Mouse (Mus musculus) adrenal gland, postnatal 4 days (tissue): ENCODE results near the gene Hdhd3. TPM values are rescaled to one million over a fixed set of nuclear protein-coding genes. Genes with fewer than 3 reads are reported as not detected.
"Not testable (repeated sequence)": the region's sequence is repeated elsewhere in the genome, so short reads cannot be mapped to it uniquely, and the experiment has no call there.

ENCODE experiments used
- DNase-seq, 2 experiments: peaks; one replicate each; pipeline ENCODE4 v3.0.0; 2021 to 2022; ENCODE audit warnings: low spot score in 2 of 2, mixed read lengths in 2 of 2
- total RNA-seq, 2 experiments: library from RNA; stranded (reverse); gene quantifications; 2 replicates each; pipeline ENCODE4 v1.2.3; 2021

The Hdhd3 gene
- total RNA-seq, 2 experiments from 2014 or later = 14.3 to 14.7 TPM

DNA sequence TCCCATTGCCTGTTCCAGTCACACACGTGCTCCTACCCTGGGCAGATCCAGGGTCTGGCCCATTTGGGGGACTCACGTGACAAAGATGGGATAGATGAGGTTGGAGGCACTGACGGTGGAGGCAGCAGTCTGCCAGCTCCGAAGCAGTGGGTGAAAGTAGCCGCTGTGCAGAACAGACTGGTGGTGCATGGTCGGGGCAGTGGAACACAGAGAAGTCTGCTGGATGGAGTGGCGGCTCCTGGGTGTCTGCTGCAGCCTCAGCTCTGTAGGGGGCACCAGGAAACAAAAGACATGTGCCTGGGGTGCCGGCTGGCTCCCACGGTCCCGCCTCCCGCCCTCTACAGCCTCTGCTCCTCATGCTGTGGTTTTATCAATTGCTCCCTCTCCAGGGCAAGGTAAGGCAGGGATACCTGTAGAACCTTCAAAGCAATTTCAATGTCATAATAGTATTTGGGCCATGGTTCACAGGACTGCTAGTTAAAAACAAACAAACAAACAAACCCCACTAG is 10.8 kb upstream of the Hdhd3 start:
- no peak for DNase-seq

DNA sequence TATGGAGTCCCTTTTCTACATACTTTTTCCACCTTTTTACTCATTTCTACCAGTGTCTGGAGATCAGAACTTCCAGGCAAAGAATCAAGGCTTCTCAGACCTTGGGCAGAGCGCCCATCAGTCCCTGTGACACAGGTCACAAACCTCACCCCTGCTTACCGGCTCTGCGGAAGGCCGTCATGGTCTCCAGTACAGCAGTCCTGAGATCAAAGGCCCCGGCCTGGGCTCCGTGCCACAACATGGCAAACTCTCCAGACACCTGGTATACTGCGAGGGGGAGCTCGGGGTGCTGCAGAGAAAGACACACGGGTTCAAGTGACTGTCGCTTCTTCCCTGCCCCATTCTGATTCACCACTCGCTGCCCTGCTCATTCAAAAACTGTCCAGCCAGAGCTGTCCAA is 6.7 kb upstream of the Hdhd3 start:
- DNase-seq = peak in 1 of 2 experiments; percentile 56

DNA sequence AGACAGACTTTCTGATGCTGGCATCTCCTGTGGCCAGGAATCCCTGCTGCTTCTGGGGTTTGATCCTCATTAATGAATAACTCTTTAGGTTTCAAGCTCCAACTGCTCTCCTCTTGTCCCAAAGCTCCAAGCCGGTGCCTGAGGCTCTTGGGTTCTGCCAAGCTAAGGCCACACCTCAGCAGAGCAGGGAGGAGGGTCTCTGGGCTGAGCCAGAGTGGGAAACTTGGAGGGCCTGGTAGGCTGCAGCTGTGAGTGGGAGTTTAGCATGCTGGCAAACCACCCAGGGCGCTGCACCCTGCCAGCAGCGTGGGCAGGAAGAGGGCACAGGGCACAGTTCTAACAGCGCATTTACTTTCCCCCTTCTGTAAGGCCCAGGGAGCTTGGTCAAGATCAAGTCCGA is 5.6 kb upstream of the Hdhd3 start:
- no peak for DNase-seq

DNA sequence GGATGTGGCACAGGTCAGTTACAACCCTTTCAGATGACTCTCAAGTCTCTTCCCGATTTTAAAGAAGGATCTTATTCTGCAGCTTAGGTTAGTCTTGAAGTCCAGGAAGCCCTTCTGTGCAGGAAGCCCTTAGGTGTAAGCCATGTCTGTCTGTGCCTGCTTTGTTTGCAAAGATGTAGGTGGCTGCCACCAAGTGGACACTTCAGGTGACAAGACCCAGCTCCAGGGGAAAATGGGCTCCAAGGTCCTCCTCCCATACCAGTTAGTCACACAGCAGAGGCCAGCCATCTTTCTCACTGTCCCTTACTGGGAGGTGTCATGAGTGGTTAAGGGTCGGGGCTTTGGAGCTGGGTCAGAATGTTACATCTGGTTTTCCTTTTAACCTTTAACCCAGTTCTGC is 3.5 kb upstream of the Hdhd3 start:
- no peak for DNase-seq

DNA sequence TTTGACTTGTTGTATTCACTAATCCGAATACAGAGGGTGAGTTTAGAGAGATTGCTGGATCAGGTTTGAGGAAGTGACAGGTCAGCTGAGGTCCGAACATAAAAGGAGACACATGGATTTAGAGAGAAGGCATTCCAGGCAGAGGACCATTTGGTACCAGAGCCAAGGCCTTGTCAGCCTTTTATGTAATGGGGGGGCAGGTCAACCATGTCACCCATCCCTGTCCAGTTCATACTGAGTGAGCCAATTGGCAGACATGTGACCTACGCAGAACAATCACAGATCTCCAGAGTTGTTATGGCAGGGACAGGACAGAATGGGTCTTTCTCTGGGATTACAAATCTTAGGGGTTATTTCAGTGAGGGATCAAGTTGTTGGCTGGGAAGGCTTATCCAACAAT is 2.7 kb upstream of the Hdhd3 start:
- no peak for DNase-seq

DNA sequence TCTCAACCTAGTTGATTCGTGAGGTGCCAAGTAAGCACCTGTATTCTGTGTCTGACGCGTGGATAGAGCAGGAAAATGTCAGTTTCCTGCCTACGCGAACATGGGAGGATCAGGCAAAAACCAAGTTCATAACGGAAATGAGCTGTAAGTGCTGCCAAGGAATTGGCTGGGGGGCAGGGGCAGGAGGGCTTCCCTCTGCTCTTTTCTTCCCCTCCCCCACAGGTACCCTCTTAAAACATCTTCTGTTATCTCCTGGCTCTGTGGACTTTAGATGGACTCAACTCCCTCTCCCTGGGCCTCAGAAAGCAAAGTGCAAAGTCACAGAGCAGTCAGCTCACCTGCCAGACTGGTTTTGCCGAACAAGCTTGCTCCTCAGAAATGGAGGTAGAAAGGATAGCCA is 298 bp downstream of the Hdhd3 start:
- DNase-seq = no peak

DNA sequence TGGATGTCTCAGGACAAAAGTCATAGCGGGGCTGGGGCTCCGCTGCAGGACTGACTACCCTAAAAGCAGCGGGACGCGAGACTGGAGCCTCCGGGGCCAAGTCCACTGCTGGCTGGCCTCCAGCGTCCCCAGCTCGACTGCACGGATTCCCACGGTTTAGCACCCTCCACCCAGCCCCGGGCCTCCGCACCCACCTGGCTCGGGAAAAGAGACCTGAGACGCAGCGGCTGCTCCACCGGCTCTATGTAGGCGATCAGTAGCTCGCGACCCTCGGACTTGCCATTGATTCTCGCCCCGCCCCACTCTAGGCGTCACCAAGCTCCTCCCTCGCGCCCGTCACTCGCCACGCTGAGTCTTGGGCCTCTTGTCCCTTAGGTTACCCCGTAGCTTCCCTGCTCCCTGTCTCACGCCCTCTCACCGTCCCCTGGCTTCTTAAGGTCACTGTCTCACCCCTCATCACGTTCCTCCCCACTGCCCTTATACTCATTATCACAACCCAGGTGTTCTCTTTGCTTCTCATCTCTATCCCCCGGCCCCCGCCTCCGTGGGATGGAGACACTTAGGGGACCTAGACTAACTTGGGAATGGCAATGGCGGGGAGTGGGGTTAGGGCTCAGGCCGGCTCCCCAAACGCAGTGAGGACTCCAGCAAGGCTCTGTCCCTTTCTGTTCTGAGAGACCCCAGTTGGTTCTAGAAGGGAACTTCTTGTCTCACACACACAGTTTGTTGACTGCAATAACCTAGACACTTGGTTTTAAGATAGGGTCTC is 1.1 kb downstream of the Hdhd3 start:
- peak; percentile 79 to 84 for DNase-seq

DNA sequence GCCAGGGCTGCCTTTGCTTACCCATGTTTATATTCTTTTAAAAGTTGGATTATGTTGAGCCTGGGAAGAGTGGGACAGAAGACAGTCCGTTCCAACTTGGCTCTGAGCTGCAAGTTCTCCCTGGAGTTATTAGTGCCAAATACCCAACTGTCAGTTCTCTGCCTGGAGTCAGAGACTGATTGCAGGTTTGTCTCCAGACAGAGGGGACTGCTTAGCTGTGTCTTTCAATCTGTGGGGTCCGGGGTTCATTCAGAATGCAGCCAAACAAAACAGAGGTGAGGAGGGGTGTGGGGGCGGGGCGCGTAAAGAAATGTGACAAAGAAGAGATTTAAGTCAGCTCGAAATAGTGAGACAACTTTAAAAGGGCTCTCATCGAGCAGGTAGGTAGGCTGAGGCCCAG is 1.7 kb downstream of the Hdhd3 start:
- no peak for DNase-seq

DNA sequence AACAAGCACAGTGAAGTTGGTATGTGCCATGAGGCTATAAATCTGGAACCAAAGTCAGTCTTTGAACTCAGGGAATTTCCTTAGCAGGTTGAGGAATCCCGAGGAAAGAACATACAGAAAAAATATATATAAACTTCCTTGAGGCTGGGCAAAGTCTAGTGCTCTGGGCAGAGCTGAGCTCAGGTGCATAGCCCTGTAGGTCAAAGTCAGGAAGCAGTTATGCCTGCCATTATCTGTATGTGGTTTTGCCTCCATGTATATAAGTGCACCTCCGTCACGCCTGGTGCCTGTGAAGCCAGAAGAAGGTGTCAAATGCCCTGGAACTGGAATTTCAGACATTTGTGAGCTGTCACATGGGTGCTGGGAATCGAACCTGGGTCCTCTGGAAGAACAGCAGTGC is 2.5 kb downstream of the Hdhd3 start:
- DNase-seq = no peak

DNA sequence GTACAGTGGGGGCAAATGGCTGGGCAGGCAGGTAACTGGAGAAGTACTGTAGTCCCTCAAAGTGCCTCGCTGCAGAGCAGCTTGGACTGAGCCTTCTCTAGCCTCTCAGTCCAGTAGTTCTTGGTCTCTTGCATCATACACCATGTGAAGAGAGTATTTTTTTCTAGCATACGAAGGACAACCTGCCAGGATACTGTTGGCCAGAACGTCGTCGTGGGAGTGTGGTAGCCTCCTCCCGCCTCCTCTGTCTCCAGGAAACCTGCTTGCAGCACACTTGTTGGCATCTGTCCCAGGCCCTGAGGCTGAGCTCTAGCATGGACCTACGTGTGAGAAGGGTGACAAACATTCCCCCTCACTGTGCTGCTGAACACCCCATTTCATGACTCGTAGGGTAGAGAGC is 6.5 kb downstream of the Hdhd3 start:
- DNase-seq = no peak

DNA sequence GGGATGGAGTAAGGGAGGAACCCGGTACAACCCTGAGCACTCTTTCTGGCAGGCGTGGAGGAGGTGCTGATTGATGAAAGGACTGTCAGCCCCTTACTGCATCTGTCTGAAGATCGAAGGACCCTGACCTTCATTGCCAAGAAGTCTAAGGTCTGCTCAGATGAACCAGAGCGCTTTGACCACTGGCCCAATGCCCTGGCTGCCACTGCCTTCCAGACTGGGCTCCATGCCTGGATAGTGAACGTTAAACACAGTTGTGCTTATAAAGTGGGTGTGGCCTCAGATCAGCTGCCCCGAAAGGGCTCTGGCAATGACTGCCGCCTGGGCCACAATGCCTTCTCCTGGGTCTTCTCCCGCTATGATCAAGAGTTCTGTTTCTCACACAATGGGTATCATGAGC is 7.3 kb downstream of the Hdhd3 start:
- DNase-seq = no peak

DNA sequence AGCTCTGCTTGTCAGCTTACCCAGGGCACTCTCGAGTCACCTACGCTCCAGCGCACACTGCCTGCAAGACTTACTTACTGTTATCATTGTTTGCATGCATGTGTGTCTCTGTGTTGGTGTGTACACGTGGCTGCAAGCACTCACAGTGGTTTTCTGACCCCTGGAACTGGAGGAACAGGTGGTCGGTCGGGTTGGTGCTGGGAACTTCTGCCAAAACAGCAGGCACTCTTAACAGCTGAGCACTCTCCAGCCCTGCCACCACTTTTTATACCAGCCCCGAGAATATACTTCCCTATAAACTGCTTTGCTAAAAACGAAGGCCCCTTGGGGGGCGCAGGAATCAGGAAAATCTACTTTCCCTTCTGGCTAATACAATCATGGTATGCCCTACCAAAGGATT is 9.0 kb downstream of the Hdhd3 start:
- DNase-seq = no peak

DNA sequence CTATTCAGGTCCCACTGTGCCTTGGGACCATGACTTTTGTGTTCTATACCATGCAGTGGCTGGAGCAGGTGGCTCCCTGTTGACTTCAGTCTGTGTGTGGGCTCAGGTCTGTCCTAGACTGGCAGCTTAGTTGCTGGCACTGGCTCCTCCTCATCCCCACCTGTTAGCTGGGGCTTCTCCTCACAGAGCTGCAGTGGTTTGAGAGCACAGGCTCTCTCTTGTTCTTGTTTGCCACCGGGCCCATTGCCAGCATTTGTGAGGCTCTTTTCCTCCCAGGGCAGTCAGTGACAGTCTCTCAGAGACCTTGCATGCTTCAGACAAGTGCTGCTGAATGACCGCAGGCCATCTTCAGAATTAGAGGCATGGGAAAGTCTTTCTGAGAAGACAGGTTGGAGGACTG is 10.6 kb downstream of the Hdhd3 start:
- no peak for DNase-seq

DNA sequence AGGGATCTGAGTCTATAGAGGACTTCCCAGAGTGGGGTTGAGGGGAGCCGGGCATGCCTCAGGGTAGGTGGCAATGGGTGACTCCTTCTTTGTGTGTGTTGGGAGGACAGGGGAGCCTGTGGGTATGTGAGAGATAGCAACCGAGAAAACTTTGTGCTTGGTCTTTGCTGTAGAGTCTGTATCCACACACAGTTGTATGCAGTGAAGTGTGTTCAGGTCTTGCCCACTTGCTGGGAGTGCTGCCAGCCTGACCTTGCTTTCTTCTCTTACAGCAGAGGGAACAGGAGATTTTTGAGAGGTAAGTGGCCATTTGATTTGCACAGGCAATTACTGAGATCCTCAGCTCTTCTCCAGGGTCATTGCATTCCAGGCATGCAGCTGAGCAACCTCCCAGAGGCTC is 15.4 kb downstream of the Hdhd3 start:
- no peak for DNase-seq

DNA sequence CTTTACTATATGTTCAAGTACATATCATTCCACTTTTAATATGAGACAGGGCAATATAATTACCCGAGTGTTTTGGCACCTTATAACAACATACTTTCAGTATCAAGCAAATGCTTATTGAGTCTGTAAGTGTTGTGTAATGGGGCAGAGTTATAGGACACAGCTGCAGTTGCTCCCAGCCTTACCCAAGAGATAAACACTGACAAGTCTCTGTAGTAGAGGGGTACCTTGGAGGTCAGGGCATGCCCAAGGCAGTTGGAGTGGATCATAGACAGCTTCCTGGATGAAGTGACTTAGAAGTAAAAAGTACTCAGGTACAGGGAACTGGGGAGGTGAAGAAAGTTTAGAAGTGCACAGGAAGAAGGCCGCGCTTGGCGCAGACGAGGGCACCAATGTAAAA is 16.1 kb downstream of the Hdhd3 start:
- no peak for DNase-seq

DNA sequence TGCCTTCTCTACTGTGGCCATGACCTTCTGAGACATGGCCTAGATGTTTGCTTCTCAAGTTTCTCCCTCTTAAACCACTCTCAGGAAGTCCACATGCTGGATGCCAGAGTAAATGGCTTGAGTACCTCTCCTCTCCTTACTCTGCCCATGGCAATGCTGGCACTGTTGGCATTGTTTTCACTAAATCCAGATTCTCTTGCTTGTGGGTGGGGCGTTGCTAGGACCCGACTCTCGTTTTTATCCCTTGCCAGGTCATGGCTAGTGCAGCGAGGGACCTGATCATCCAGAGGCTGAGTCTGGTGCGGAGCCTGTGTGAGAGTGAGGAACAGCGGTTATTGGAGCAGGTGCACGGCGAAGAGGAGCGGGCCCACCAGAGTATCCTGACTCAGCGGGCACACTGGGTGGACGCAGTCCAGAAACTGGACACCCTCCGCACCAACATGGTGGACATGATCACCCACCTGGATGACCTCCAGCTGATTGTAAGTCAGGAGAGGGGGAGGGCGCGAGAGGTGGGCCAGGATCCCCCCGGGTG is 17.0 kb downstream of the Hdhd3 start:
- no peak for DNase-seq

DNA sequence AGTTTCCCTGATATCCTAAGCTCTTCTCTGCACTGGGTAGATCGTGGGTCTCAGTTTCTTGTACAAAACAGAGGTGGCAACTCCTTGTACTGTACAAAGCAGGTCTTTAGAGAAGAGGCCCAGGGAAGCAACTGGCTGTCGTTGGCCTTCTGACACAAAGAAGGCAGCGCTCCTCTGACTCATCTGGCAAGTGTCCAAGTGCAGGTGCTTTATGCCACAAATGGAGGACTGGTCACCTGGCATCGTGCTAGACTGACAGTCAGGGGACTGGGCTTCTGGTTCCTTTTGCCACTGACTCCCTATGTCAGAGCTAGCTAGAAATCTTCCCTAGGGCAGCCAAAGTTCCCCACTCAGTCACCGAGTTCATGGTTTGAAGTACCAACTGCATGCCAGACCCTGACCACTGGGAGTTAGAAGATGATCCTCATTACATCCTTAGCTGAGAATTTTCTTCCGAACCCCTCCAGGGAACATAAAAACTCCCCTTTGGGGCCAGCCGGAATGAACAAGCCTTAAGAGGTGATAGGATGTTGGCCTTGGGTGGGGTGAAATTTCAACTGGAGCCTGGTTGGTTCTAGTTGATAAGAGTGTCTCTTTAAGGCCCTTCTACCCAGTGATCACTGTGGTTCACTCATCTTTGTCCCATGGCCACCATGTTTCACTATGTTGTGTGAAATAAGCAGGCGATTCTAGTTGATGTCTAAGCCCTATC is 17.7 kb downstream of the Hdhd3 start:
- no peak for DNase-seq

DNA sequence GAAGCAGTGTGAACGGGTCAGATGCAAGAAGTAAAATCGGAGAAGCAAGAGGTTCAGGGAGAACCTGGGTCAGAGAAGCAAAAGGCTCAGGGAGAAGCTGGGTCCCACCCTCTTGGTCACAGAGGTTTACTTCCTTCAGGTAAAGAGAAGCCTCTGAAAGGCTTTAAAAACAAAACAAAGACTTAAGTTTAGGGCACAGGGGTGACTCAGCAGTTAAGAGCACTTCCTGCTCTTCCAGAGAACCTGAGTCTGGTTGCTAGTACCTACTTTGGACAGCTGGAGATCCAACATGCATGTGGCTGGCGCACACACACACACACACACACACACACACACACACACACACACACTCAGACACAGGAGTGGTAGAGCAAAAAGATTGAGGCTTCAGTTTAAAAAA is 18.3 kb downstream of the Hdhd3 start:
- no peak for DNase-seq

DNA sequence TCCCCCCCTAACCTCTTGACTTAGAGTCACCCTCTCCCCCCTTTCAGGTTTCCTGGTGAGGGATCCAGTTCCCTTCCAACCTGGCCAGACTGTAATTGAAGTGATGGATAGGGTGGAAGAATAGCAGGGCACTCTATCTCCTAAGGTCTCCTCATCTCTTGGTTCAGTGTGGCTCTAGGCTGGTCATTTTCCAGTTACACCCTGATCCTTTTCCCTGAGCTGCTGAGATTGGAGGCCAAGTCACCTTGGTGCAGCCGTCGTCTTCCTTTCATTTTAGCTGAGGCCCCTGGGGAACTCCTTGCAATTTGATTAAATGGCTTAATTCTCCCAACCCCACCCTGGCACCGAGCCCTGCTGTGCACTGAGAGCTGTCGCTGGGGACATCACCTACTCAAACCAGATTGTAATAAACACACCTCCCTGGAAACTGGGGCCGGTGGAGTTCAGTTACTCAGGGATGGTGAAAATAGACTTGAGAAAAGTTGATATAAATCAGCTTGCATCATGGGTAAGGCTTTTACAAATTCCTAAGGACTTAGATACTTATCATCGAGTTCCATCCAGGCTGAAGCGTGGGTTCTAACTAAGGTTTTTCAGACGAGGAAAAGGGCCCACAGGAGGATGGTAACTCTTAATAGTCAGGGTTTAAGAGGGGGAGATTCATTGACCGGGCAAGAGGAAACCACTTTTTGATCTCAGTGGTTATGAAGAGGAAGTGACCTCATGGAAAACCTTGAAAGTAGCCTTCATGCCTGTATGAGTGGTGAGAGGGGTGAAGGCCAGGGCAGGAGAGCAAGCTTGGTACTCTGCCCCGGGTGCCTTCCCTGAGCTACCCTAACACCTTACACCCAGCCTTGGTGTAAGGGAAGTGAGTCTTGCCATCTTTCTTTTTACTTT is 22.3 kb downstream of the Hdhd3 start:
- DNase-seq = no peak

DNA sequence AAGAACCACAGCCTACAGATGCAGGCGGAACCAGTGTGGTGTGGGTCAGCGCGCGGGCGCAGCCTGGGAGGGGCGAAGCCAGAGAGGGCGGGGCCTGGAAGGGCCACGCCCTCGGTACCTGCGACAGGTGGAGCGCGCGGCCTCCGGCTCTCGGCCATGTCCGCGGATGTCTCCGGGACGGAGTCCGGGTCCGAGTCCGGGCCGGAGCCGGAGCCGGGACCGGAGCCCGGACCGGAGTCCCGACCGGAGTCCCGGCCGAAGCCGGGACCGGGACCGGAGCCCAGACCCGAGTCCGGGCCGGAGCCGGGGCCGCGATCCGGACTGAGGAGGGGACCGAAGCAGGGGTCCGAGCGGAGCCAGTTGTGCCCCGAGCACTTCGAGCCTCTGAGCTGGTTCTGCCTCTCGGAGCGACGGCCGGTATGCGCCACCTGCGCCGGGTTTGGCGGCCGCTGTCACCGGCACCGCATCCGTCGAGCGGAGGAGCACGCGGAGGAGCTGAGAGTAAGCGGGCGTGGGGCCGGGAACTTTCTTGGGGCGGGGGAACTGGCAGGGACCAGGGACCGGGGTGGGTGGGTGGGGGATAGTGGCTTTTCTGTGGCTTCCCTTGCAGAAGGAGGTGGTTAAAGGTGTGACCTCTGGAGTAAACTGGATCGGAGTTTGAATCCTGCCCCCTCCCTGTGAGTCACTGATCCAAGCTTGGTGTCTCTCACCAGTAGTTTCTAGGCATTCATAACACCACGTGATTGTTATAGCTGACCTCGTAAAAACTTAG is 23.1 kb downstream of the Hdhd3 start, which contains the start of gene Bspry:
Gene Bspry (plus strand): TSS at position 117 of the 772 bp plus-strand sequence.
- no peak for DNase-seq

DNA sequence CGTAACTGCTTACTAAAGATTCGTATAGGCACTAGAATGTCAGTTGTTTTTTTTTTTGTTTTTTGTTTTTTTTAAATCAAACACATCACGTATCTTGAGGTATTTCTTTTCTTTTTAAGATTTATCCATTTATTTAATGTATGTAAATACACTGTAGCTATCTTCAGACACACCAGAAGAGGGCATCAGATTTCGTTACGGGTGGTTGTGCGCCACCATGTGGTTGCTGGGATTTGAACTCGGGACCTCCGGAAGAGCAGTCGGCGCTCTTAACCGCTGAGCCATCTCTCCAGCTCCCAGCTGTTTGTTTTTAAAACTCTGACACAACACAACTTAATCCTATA is 23.7 kb downstream of the Hdhd3 start:
- not testable (repeated sequence) for DNase-seq
